Mouse (Mus musculus) liver, embryonic 14.5 days (tissue): ENCODE data around the gene Rassf1.
A peak's percentile ranks its signal among the peaks of the same experiment; 100 is the strongest.
"Not testable (repeated sequence)": the region's sequence is repeated elsewhere in the genome, so short reads cannot be mapped to it uniquely, and the experiment has no call there.

ENCODE experiments used
- CTCF ChIP-seq: IDR thresholded peaks from 2 replicates; pipeline ENCODE4 v1.5.1; 2016; ENCODE audit warnings: antibody characterized with exemption, low read depth, control low read depth
- EP300 ChIP-seq: IDR thresholded peaks from 2 replicates; pipeline ENCODE4 v1.6.1; 2016; ENCODE audit warnings: antibody characterized with exemption, low read depth

DNA sequence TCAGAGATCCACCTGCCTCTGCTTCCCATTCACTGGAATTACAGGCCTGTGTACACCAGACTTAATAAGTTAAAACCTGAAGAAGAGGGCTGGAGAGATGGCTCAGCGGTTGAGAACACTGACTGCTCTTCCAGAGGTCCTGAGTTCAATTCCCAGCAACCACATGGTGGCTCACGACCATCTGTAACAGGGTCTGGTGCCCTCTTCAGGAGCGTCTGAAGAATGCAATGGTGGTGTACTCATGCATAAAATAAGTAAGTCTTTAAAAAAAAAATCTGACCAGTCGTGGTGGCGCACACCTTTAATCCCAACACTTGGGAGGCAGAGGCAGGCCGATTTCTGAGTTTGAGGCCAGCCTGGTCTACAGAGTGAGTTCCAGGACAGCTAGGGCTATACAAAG lies 22.4 kb downstream of the Rassf1 start:
- not testable (repeated sequence) for TF ChIP-seq EP300
- TF ChIP-seq CTCF, result peak; percentile 48
